Mouse (Mus musculus): ENCODE measurements around the gene Helz. TPM values are rescaled to one million over a fixed set of nuclear protein-coding genes. Genes with fewer than 3 reads are reported as not detected.
"Not testable (repeated sequence)": the region's sequence is repeated elsewhere in the genome, so short reads cannot be mapped to it uniquely, and the experiment has no call there.

Gene Helz
- total RNA-seq (2021): 10 to 100 TPM; 26.1 to 28.8 TPM
- long read RNA-seq, experiment 1, full-length matches to known transcripts: 1 of 11 reads
- long read RNA-seq, experiment 1, partial matches to known transcripts: 3 of 11 reads
- long read RNA-seq, experiment 1, other reads (novel, unspliced or antisense): 7 of 11 reads
- long read RNA-seq, experiment 2, full-length matches to known transcripts: 2 of 12 reads
- long read RNA-seq, experiment 2, partial matches to known transcripts: 4 of 12 reads
- long read RNA-seq, experiment 2, other reads (novel, unspliced or antisense): 6 of 12 reads

- DNase-seq (ENCODE audit: low spot score in 2 of 2): peak; percentile 51 to 72
Measured at GRCm38 (mm10) chr11:107547351-107548203, at the start of gene Helz. Gene Helz (plus strand): TSS chr11:107547930.

DNA sequence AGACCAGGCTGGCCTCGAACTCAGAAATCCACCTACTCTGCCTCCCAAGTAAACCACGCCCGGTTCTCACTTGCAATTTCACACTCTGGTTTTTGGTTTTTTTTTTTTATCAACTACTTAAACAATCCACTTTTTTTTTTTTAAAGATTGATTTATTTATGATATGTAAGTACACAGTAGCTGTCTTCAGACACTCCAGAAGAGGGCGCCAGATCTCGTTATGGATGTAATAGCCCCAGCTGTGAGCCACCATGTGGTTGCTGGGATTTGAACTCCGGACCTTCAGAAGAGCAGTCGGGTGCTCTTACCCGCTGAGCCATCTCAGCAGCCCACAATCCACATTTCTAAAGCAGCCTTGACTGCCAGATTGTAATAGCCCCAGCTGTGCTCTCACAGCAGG lies 44.9 kb upstream of the Helz start:
- DNase-seq (ENCODE audit: low spot score in 2 of 2): no peak

- DNase-seq (ENCODE audit: low spot score in 2 of 2): not testable (repeated sequence)
Measured at GRCm38 (mm10) chr11:107504364-107504763, 43.4 kb upstream of the Helz start.

GRCm38 (mm10) chr11:107506260-107506659 lies 41.5 kb upstream of the Helz start:
- DNase-seq (ENCODE audit: low spot score in 2 of 2): no peak

DNA sequence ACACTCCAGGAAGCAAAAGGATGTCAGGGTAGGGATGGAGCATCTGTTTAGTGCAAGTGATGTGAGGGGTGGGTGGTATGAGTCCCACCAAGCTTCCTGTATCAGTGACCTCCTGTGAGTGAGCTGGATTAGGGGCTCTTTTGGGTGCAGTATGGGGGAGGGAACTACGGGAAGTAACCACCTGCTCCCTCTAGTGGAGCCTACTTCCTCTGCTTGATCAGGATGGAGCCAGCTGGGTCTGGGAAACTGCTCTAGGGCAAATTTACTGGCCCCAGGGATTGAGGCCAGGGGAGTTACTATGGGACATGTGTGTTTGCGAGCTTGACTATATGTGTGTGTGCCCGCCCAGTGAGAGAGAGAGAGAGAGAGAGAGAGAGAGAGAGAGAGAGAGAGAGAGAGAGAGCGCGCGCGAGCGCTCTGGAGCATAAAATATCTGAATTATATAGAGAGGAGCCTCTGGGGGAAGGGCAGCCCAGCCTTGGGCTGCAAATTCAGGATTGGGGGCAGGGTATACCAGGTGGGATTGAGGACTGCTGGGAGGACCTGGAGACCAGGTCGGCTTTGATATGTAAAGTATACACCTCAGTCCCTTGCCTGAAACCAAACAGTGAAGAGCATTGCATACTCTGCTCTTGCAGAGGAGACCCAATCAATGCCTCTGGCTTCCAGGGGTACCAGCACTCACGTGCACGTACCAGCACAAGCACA lies 37.9 kb upstream of the Helz start:
- no peak for DNase-seq (ENCODE audit: low spot score in 2 of 2)

GRCm38 (mm10) chr11:107510362-107511269 lies 37.1 kb upstream of the Helz start:
- peak in 1 of 2 experiments; percentile 45 for DNase-seq (ENCODE audit: low spot score in 2 of 2)

GRCm38 (mm10) chr11:107511954-107512353 lies 35.8 kb upstream of the Helz start:
- DNase-seq (ENCODE audit: low spot score in 2 of 2): peak; percentile 33 to 48

DNA sequence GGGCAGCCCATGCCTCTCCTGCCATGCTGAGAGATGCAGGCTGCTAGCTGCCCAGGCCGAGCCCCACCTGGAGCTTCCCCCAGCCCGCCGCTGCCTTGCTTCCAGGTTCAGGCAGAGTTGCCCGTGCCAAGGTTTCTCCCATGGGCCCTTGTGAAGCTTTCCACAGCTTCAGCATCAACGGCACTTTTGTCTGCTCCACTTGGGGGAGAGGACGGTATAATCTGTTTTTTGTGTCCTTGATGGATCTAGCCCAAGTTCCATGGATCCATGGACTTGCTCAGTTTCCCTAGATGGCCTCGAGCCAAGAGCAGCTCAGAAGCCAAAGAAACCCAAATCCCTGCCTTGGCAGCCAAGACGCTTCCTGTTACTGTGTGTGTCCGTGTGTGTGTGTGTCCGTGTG lies 34.7 kb upstream of the Helz start:
- DNase-seq (ENCODE audit: low spot score in 2 of 2): peak in 1 of 2 experiments; percentile 20

GRCm38 (mm10) chr11:107516387-107516786 lies 31.3 kb upstream of the Helz start:
- no peak for DNase-seq (ENCODE audit: low spot score in 2 of 2)

DNA sequence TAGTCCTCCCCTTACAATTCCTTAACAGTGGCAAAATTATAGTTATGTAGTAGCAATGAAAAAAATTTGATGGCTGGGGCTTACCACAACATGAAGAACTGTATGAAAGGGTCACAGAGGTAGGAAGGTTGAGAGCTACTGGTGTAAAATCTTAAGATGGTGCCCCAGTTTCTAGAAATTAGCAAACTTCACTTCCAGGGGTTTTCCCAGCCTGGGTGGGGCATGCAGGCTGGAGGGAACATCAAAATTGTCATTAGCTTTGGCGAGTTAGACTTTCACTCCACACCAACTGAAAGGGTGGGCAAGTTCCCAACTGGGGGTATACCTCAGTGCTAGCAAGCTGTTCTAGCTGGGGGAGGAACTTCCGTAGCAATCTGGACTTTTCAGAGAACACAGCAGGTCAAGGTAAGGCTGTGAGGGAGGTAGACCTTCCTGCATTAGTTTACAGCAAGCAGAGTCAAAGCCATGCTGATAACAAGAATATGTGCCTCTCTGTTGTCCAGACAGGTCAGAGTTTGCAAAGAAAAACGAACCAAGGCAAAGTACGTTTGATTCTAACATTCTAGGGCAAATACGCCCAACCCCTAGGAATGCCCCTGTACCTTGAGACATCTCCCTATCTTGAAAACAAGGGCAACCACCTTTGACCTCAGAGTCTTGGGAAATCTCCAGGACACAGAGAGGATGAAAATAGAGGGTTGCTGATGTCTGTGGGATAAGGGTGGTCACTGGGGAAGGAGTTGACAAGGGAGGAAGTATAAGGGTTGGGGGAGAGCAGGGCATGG lies 28.9 kb upstream of the Helz start:
- DNase-seq (ENCODE audit: low spot score in 2 of 2): no peak

DNA sequence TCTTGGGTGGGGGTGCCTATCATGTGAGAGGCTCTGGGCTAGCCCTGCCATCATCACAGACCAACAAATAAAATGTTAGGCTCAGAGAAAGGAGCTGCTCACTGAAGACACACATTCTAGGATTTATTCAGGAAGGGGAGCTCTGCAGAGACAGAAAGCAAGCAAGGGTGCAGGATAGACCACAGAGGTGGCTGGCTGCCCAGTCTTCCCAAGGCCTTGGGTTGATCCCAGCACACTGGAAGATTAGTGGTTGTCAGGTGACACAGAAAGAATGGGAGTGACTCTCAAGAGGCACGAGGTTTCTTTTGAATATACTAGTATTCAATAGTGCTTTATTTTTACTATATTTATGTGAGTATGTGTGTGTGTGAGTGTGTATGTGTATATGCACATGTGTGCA lies 26.6 kb upstream of the Helz start:
- no peak for DNase-seq (ENCODE audit: low spot score in 2 of 2)

DNA sequence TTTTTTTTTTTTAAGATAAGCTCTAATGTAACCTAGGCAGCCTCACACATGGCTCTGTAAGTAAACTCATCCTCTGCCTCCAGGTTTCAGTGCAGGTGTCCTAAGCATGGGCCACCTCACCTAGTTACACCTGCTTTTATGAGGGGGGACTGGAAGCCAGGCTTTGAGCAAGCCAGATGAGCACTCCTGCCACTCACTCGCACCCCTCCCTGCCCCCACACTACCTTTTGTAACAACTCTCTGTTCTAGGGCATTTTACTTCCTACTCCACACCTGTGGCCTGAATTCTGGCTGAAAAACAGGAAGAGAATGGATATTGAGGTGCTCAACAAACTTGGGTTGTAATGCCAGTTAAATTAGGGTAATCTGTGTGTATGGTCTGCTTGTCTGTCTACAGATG lies 22.8 kb upstream of the Helz start:
- no peak for DNase-seq (ENCODE audit: low spot score in 2 of 2)

DNA sequence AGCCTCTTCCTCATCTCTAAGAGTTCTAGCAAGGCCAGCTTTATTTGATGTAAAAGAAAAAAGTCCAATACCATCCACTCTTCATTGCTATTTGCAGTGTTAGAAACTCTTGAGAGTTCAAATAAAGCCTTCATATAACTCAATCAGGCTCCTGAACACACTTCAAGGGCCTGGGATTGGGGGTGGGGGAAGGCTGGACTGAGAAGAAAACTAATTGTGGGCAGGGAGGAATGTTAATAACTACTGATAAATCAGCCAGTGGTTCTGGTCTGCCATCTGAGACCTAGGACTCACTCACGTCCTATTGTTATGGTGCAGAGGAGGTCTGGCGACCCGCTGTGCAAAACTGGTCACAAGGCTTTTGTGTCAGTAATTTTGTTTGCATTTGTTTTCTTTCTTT lies 20.1 kb upstream of the Helz start:
- no peak for DNase-seq (ENCODE audit: low spot score in 2 of 2)

- no peak for DNase-seq (ENCODE audit: low spot score in 2 of 2)
Measured at GRCm38 (mm10) chr11:107529320-107529719, 18.4 kb upstream of the Helz start.

GRCm38 (mm10) chr11:107531445-107531844 lies 16.3 kb upstream of the Helz start:
- DNase-seq (ENCODE audit: low spot score in 2 of 2): no peak

DNA sequence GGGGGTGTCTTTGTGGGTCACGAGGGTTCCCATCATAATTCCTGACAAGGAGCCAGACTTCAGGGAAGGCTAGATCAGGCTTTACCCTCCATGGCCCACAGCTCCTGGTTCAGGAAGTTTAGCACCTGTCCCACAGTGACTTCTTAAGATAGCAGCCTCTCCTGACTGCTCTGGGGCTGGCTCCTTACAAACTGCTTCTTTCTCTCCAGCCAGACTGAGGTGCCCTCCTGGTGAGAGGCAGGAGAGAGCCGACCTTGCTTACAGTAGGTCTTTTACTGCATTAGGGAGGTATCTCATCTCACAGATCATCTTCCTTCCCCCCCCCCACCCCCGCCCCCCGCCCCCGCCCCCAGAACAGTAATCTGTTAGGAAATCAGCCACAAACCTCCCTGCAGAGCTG lies 15.5 kb upstream of the Helz start:
- no peak for DNase-seq (ENCODE audit: low spot score in 2 of 2)

GRCm38 (mm10) chr11:107538994-107539393 lies 8.7 kb upstream of the Helz start:
- no peak for DNase-seq (ENCODE audit: low spot score in 2 of 2)

DNA sequence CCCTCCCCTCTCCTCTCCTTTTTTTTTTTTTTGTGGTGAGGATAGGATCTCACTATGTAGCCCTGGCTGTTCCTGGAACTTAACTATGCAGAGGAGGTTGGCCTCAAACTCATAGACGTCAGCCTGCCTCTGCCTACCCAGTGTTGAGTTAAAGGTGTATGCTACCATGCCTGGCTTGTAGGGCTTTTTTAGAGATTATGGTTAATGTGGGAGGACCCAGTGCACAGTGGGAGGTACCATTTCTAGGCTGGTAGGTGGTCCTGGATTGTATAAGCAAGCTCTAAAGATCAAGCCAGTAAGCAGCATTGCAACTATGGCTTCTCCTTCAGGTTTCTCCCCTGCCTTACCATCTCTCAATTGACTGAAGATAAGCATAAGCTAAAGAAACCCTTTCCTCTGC lies 7.4 kb upstream of the Helz start:
- DNase-seq (ENCODE audit: low spot score in 2 of 2): no peak

- no peak for DNase-seq (ENCODE audit: low spot score in 2 of 2)
Measured at GRCm38 (mm10) chr11:107545747-107546476, 1.8 kb upstream of the Helz start.
